Mouse (Mus musculus): ENCODE data around the gene Ldlrap1. TPM values are rescaled to one million over a fixed set of nuclear protein-coding genes. Genes with fewer than 3 reads are reported as not detected.

The Ldlrap1 gene
- polyA plus RNA-seq, 1 experiment from 2014 or later, result 5.3 TPM

GRCm38 (mm10) chr4:134769891-134770290 is 2.1 kb upstream of the Ldlrap1 start:
- ATAC-seq (ENCODE audit: low FRiP score, low read depth), result no peak

DNA sequence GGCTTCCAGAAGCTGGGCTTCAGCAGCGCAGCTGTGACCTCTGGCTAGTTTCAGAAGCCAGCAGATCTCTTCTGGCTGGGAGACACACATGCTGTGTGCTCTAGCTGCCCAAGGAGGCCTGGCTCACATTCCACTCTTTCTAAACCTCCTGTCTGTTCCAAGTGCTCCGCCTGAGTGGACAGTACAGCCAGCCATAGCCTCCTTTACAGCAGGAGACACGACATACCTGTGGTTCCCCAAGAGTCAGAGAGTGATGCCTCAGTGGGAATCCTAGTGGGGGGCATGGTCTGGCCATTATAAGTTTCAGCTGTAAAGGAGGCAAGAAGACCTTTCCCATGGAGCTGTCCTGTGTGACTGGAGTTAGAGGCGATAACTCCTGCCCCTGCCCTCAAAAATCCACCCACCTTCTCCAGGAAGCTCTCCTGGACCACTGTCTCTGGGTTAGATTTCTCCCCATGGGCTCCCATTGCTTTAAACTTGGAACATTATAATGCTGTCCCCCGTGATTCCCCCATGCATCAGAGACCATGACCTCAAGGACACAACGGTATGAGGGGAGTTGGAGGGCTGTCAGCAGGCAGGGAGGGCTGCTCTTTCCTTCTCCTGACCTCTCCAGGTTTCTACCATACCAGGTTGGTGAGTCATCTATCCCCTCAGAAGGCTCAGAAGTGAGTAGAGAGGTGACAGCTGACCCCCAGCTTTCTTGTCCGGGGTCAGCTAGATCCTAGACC is 1.4 kb upstream of the Ldlrap1 start:
- WGBS, result 64% methylated on average over 7 of the region's 7 CpGs
- no peak for ATAC-seq (ENCODE audit: low FRiP score, low read depth)
- peaks cover 43% of the 10 kb centered on the region for H3K27me3 ChIP-seq (replicated peaks)

More at GRCm38 (mm10) chr4:134769891-134770290, 2.1 kb upstream of the Ldlrap1 start:
- Histone ChIP-seq H3K4me1 (peaks cover 21% of the 10 kb centered on the region), H3K9ac (no peak overlapping the region), H3K9me3 (no peaks in the 10 kb centered on the region), H3K27ac (no peak overlapping the region), H3K27me3 (replicated peaks) (peaks cover 43% of the 10 kb centered on the region), H3K4me2 (replicated peaks) (no peak overlapping the region), H3K36me3 (no peaks in the 10 kb centered on the region), H3K4me3 (no peak overlapping the region)
- 68% methylated on average over 7 of the region's 7 CpGs for WGBS

DNA sequence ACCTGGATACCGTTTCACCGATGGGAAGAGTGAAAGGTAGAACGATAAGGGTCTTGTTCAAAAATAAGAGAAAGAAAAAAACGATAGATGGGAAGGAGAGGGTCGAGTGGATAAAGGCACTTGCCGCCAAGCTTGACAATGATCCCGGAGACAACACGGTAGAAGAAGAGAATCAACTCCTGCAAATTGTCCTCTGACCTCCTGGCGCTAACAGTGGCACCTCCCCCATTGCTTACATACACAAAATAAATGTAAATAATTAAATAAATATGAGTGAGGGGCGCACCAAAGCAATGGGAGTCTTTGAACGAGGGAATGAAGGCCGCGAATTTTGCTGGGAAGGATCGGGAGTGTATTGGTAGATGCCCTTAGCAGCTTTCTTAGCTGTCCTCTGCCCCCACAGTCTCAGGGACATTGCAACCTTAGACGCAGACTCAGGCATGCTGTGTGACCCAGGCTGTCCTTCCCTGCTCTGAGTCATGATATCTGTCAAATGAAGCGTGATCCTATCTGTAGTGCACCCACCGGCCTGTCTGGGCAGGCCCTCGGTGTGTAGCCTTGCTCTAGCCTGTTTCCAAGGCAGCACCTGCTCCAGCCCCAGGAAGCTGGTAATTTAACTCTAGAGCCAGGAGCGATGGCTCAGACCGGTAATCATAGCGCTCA is 533 bp upstream of the Ldlrap1 start:
- ATAC-seq (ENCODE audit: low FRiP score, low read depth), result no peak

More for the DNA sequence above, 1.4 kb upstream of the Ldlrap1 start:
- no peaks in the 10 kb centered on the region for H3K36me3 ChIP-seq
- H3K9me3 ChIP-seq, result no peaks in the 10 kb centered on the region
- H3K4me3 ChIP-seq, result no peak overlapping the region
- H3K4me1 ChIP-seq, result peaks cover 21% of the 10 kb centered on the region
- no peak overlapping the region for H3K27ac ChIP-seq
- no peak overlapping the region for H3K9ac ChIP-seq
- no peak overlapping the region for H3K4me2 ChIP-seq (replicated peaks)

GRCm38 (mm10) chr4:134766904-134767425 is 859 bp downstream of the Ldlrap1 start:
- no peak for ATAC-seq (ENCODE audit: low FRiP score, low read depth)
- Histone ChIP-seq H3K9me3 (no peaks in the 10 kb centered on the region), H3K4me3 (peak overlapping the region; percentile 55), H3K4me1 (peaks cover 15% of the 10 kb centered on the region), H3K9ac (peak overlapping the region; percentile 64), H3K36me3 (no peaks in the 10 kb centered on the region), H3K4me2 (replicated peaks) (peak overlapping the region; percentile 82), H3K27ac (no peak overlapping the region), H3K27me3 (replicated peaks) (peaks cover 43% of the 10 kb centered on the region)
- under 1% methylated on average over 23 of the region's 23 CpGs for WGBS

More for the DNA sequence above, 533 bp upstream of the Ldlrap1 start:
- H3K27me3 ChIP-seq (replicated peaks), result peaks cover 43% of the 10 kb centered on the region
- peak overlapping the region; percentile 82 for H3K4me2 ChIP-seq (replicated peaks)
- H3K4me3 ChIP-seq, result peak overlapping the region; percentile 55
- H3K9me3 ChIP-seq, result no peaks in the 10 kb centered on the region
- no peaks in the 10 kb centered on the region for H3K36me3 ChIP-seq
- no peak overlapping the region for H3K27ac ChIP-seq
- H3K9ac ChIP-seq, result peak overlapping the region; percentile 64
- H3K4me1 ChIP-seq, result peaks cover 21% of the 10 kb centered on the region
- 11% methylated on average over 21 of the region's 21 CpGs for WGBS

DNA sequence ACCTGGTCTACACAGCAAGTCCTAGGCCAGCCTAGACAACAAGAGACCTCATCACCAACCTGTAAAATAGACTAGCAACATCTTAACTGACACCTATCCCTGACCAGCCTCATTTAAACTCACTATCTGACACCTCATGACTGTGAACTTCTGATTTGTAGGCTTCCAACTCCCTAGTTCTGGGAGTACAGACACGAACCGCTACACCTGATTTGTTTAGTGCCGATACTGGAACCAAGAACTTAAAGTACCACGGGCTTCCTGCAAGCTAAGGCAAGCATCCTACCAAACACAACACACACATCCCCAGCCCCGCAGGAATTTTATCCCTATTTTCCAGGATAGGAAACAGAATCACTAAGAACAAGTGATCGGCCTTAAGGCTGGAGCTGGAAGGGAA is 1.5 kb downstream of the Ldlrap1 start:
- no peak overlapping the region for H3K4me3 ChIP-seq
- no peak overlapping the region for H3K9ac ChIP-seq
- no peak for ATAC-seq (ENCODE audit: low FRiP score, low read depth)
- H3K4me2 ChIP-seq (replicated peaks), result peak overlapping the region; percentile 82
- no peaks in the 10 kb centered on the region for H3K9me3 ChIP-seq
- no peaks in the 10 kb centered on the region for H3K36me3 ChIP-seq
- H3K27ac ChIP-seq, result no peak overlapping the region
- WGBS, result 79% methylated on average over 6 of the region's 6 CpGs
- H3K27me3 ChIP-seq (replicated peaks), result peaks cover 43% of the 10 kb centered on the region
- peaks cover 15% of the 10 kb centered on the region for H3K4me1 ChIP-seq

DNA sequence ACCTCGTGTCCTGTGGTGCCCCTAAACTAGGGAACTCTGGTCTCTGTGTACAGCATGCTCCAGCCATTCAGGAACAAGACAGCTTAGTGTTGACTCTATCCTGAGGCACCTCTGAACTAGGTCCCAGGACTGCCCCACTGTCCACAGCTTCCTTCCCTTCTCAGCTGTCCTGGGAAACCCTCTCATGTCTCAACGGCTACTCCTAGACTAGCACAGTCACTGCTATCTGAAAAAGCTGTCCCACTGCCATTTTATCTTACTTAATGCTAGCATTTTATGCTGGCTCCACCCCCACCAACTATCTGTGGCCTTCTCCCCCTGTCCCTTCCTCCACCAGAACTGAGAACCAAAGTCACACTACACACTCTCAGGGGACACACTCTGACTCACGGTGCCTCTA is 3.5 kb downstream of the Ldlrap1 start:
- Histone ChIP-seq H3K27me3 (replicated peaks) (peaks cover 37% of the 10 kb centered on the region), H3K9ac (no peak overlapping the region), H3K36me3 (no peaks in the 10 kb centered on the region), H3K4me3 (no peak overlapping the region), H3K4me1 (peaks cover 15% of the 10 kb centered on the region), H3K4me2 (replicated peaks) (no peak overlapping the region), H3K27ac (no peak overlapping the region), H3K9me3 (no peaks in the 10 kb centered on the region)
- ATAC-seq (ENCODE audit: low FRiP score, low read depth), result no peak
- WGBS, result 77% methylated on average over 3 of the region's 3 CpGs

DNA sequence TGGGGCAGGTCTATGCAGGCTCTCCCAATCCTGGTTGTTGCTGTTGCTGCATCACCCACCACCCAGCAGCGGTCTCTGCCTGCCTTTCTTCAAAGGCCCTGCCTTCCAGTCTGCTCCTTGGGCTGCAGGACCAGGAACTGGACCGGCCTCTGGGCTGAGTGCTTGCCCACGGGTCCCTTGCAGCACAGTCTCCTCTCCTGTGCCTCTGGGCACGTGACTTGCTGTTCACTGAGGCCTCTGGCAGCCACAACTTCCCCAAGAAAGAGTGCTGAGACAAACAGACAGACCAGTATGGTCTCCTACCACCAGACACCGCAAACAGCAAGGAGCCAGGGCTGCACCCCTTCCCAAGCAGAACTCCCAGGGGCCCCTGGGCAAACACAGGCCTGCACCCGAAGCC is 5.5 kb downstream of the Ldlrap1 start:
- H3K9me3 ChIP-seq, result no peaks in the 10 kb centered on the region
- WGBS, result 83% methylated on average over 6 of the region's 6 CpGs
- H3K4me1 ChIP-seq, result peaks cover 8% of the 10 kb centered on the region
- no peak for ATAC-seq (ENCODE audit: low FRiP score, low read depth)
- H3K27me3 ChIP-seq (replicated peaks), result peaks cover 20% of the 10 kb centered on the region
- no peak overlapping the region for H3K4me3 ChIP-seq
- no peak overlapping the region for H3K4me2 ChIP-seq (replicated peaks)
- no peaks in the 10 kb centered on the region for H3K36me3 ChIP-seq
- H3K27ac ChIP-seq, result no peak overlapping the region
- H3K9ac ChIP-seq, result no peak overlapping the region

- WGBS, result 72% methylated on average over 9 of the region's 9 CpGs
- no peak for ATAC-seq (ENCODE audit: low FRiP score, low read depth)
- no peak overlapping the region for H3K4me2 ChIP-seq (replicated peaks)
- H3K9ac ChIP-seq, result no peak overlapping the region
- H3K27me3 ChIP-seq (replicated peaks), result peaks cover 4% of the 10 kb centered on the region
- H3K9me3 ChIP-seq, result no peaks in the 10 kb centered on the region
- H3K36me3 ChIP-seq, result no peaks in the 10 kb centered on the region
- H3K4me3 ChIP-seq, result no peak overlapping the region
- no peak overlapping the region for H3K27ac ChIP-seq
- no peaks in the 10 kb centered on the region for H3K4me1 ChIP-seq
Observed at GRCm38 (mm10) chr4:134760793-134761201, 7.0 kb downstream of the Ldlrap1 start.

DNA sequence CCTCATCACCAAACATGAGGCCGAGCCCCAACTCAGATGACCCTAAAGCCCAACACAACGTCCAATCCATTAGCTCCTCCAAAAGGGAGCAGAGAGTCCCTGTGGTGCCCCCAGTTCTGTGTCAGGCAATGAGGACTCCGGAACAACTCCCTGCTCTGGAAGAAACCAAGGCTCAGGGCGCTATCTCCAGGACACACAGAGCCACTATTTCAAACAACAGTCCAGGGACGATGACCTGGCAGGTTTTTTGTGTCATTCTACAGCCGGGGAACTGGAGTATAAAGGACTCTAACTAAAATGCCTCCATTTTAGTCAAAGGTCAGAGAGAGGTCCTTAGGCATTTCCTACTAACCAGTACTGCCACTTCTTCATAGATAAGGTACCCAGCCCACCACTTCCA is 7.5 kb downstream of the Ldlrap1 start:
- no peak overlapping the region for H3K27ac ChIP-seq
- H3K9ac ChIP-seq, result no peak overlapping the region
- no peak overlapping the region for H3K4me3 ChIP-seq
- H3K36me3 ChIP-seq, result no peaks in the 10 kb centered on the region
- no peak overlapping the region for H3K4me2 ChIP-seq (replicated peaks)
- no peak for ATAC-seq (ENCODE audit: low FRiP score, low read depth)
- no peaks in the 10 kb centered on the region for H3K27me3 ChIP-seq (replicated peaks)
- H3K4me1 ChIP-seq, result no peaks in the 10 kb centered on the region
- H3K9me3 ChIP-seq, result no peaks in the 10 kb centered on the region
- 79% methylated on average over 6 of the region's 6 CpGs for WGBS

GRCm38 (mm10) chr4:134759564-134759963 is 8.3 kb downstream of the Ldlrap1 start:
- Histone ChIP-seq H3K9me3 (no peaks in the 10 kb centered on the region), H3K27ac (no peak overlapping the region), H3K4me2 (replicated peaks) (no peak overlapping the region), H3K4me1 (peaks cover 3% of the 10 kb centered on the region; the same call in 1 of the 2 replicates), H3K9ac (no peak overlapping the region), H3K4me3 (no peak overlapping the region), H3K36me3 (no peaks in the 10 kb centered on the region), H3K27me3 (replicated peaks) (no peaks in the 10 kb centered on the region)
- no peak for ATAC-seq (ENCODE audit: low FRiP score, low read depth)
- 93% methylated on average over 7 of the region's 7 CpGs for WGBS

GRCm38 (mm10) chr4:134758922-134759321 is 8.9 kb downstream of the Ldlrap1 start:
- Histone ChIP-seq H3K27ac (no peak overlapping the region), H3K27me3 (replicated peaks) (no peaks in the 10 kb centered on the region)
- WGBS, result 93% methylated on average over 14 of the region's 14 CpGs

GRCm38 (mm10) chr4:134758367-134758766 is 9.5 kb downstream of the Ldlrap1 start:
- Histone ChIP-seq H3K27ac (no peak overlapping the region), H3K4me2 (replicated peaks) (no peak overlapping the region), H3K27me3 (replicated peaks) (no peaks in the 10 kb centered on the region), H3K4me1 (peaks cover 14% of the 10 kb centered on the region), H3K9me3 (no peaks in the 10 kb centered on the region), H3K4me3 (no peak overlapping the region), H3K9ac (no peak overlapping the region), H3K36me3 (no peaks in the 10 kb centered on the region)
- 84% methylated on average over 4 of the region's 4 CpGs for WGBS
- ATAC-seq (ENCODE audit: low FRiP score, low read depth), result no peak

More at GRCm38 (mm10) chr4:134758922-134759321, 8.9 kb downstream of the Ldlrap1 start:
- Histone ChIP-seq H3K4me1 (peaks cover 10% of the 10 kb centered on the region), H3K4me2 (replicated peaks) (no peak overlapping the region), H3K9me3 (no peaks in the 10 kb centered on the region), H3K36me3 (no peaks in the 10 kb centered on the region), H3K9ac (no peak overlapping the region), H3K4me3 (no peak overlapping the region)
- no peak for ATAC-seq (ENCODE audit: low FRiP score, low read depth)
